Mouse (Mus musculus): ENCODE results near the gene Vmn2r35. TPM values are rescaled to one million over a fixed set of nuclear protein-coding genes. Genes with fewer than 3 reads are reported as not detected.
"Not testable (repeated sequence)": the region's sequence is repeated elsewhere in the genome, so short reads cannot be mapped to it uniquely, and the experiment has no call there.

The Vmn2r35 gene
- total RNA-seq (2021) = not detected
- long read RNA-seq, experiment 1 = 0 reads
- long read RNA-seq, experiment 2 = 0 reads

DNA sequence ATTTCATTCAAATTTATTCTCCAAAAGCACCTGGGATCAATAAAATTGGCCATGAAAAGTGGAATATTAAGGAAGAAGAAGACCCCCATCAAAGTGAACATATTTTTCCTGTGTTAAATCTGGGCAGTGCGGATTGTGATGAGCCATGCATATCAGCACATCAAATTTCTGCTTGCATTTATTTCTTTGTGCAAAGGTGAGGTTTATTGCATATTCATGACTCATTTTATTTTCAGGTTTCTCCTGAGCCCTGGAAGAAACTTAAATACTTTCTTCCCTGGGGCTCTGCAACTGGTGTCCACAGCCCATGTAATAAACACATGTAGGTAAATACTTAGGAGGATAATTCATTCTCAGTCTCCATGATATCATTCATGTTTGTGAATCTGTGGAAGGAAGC is at the start of gene Vmn2r35:
TSS of gene Vmn2r35 (minus strand) at position 101 of the 400 bp plus-strand sequence.
- DNase-seq (ENCODE audit: low spot score in 2 of 2) = not testable (repeated sequence)

DNA sequence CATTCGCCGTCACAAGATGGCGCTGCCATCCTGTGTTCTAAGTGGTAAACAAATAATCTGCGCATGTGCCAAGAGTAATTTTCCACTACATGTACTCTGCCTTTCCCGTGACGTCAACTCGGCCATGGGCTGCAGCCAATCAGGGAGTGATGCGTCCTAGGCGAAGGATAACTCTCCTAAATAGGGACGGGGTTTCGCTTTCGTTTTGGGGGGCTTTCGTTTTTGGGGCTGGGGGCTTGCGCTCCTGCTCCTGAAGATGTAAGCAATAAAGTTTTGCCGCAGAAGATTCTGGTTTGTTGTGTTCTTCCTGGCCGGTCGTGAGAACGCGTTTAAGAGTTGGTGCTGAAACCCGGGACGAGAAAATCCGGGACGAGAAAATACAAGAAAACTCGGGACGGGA is 25.5 kb downstream of the Vmn2r35 start:
- not testable (repeated sequence) for DNase-seq (ENCODE audit: low spot score in 2 of 2)

Other genes starting within 250 kb of the Vmn2r35 start
- not detected for gene Vmn2r34, start 130.4 kb downstream of the Vmn2r35 start, total RNA-seq (2021)
- gene Vmn2r36, start 82.6 kb upstream of the Vmn2r35 start, total RNA-seq (2021) = not detected